Mouse (Mus musculus): ENCODE data around the gene Rora. TPM values are rescaled to one million over a fixed set of nuclear protein-coding genes. Genes with fewer than 3 reads are reported as not detected.
A peak's percentile ranks its signal among the peaks of the same experiment; 100 is the strongest.

Rora gene
- polyA plus RNA-seq, 1 experiment from 2014 or later: 8.9 TPM

GRCm38 (mm10) chr9:68655018-68656005 is 1.7 kb downstream of the Rora start:
- Histone ChIP-seq H3K36me3 (no peaks in the 10 kb centered on the region), H3K27me3 (peaks cover 4% of the 10 kb centered on the region; the same call in 1 of the 2 replicates), H3K9ac (peak overlapping the region; percentile 77), H3K4me1 (peaks cover 22% of the 10 kb centered on the region), H3K27ac (peak overlapping the region; percentile 95), H3K9me3 (replicated peaks) (no peaks in the 10 kb centered on the region), H3K4me2 (peak overlapping the region; percentile 88), H3K4me3 (replicated peaks) (peak overlapping the region; percentile 94)
- peak; percentile 57 for ATAC-seq (replicated peaks; ENCODE audit: low FRiP score)
- 2% methylated on average over 31 of the region's 31 CpGs for WGBS

DNA sequence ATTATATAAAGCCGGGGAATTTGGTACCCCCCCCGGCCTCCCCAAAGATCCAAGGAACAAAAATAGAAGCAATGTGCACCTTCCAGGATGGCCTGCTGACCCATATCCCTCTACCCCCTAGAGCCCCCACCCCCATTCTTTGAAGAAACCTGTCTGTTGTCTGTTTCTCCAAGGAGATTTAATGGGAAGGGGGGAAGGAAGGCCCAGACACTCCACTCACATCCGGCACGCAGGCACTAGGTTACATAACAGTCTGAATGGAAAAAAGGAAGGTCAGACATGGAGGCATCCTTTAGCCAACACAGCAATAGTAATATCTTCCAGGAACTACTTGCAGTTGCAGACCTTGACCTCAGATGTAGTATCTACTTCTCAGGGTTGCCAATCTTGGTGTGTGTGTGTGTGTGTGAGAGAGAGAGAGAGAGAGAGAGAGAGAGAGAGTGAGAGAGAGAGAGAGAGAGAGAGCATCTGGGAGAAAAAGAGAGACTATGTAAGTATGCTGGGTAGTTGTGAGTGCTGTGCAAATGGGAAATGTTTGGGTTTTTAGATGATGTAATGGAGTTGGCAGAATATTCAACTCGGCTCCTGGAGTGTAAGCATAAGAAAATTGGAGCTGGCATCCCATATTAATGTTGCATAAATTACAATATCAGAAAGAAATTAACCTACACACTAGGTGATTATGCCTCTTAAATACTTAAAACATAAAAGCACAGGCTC is 2.6 kb downstream of the Rora start:
- Histone ChIP-seq H3K4me3 (replicated peaks) (peak overlapping the region; percentile 94; the same call in 1 of the 2 replicates), H3K4me2 (peak overlapping the region; percentile 88), H3K4me1 (peaks cover 22% of the 10 kb centered on the region), H3K36me3 (no peaks in the 10 kb centered on the region), H3K27me3 (peaks cover 4% of the 10 kb centered on the region; the same call in 1 of the 2 replicates), H3K9me3 (replicated peaks) (no peaks in the 10 kb centered on the region), H3K27ac (no peak overlapping the region), H3K9ac (no peak overlapping the region)
- ATAC-seq (replicated peaks; ENCODE audit: low FRiP score): no peak
- 26% methylated on average over 5 of the region's 5 CpGs for WGBS

DNA sequence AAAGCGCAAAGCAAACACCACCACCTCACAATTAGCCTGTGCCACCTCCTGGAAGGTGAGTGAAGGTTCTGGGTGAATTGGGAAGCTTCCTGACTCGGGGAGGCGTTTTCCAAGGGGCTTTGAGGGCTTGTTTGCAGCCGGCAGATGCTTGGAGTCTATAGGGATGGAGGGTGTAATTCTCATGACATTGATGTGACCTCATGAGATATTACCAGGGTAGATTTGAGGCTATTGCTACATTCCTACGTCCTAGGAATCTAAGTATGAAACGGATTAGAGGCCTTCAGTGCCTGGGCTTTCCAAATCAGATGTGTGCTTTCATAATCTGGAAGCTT is 3.2 kb downstream of the Rora start:
- 42% methylated on average over 6 of the region's 6 CpGs for WGBS
- Histone ChIP-seq H3K4me2 (no peak overlapping the region), H3K4me3 (replicated peaks) (no peak overlapping the region), H3K36me3 (no peaks in the 10 kb centered on the region), H3K9me3 (replicated peaks) (no peaks in the 10 kb centered on the region), H3K4me1 (peaks cover 22% of the 10 kb centered on the region), H3K9ac (no peak overlapping the region), H3K27ac (no peak overlapping the region), H3K27me3 (peaks cover 4% of the 10 kb centered on the region; the same call in 1 of the 2 replicates)
- no peak for ATAC-seq (replicated peaks; ENCODE audit: low FRiP score)

DNA sequence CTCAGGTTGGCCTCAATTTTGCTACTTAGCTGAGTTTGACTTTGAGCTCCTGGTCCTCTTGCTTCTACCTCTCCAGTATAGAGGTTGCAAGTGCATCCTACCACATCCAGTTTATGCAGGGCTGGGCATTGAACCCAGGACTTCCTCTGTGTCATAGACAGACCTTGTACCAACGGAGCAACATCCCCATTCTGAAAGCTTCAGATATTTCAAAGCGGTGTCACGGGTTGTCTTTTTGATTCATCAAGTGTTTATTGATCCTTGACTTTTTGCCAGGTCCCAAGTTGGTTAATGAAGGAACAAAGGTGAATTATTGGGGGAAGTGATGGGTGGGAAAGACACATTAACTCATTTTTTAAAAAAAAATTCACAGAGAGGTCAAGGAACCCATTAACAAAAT is 17.1 kb downstream of the Rora start:
- ATAC-seq (replicated peaks; ENCODE audit: low FRiP score): no peak
- WGBS: 87% methylated on average over 3 of the region's 3 CpGs
- Histone ChIP-seq H3K4me3 (replicated peaks) (no peak overlapping the region), H3K27ac (no peak overlapping the region), H3K4me2 (no peak overlapping the region), H3K27me3 (no peaks in the 10 kb centered on the region), H3K9me3 (replicated peaks) (no peaks in the 10 kb centered on the region), H3K9ac (no peak overlapping the region), H3K4me1 (peaks cover 13% of the 10 kb centered on the region), H3K36me3 (no peaks in the 10 kb centered on the region)

- WGBS: 17% methylated on average over 5 of the region's 5 CpGs
- no peaks in the 10 kb centered on the region for H3K9me3 ChIP-seq (replicated peaks)
- no peak overlapping the region for H3K9ac ChIP-seq
- no peaks in the 10 kb centered on the region for H3K36me3 ChIP-seq
- peaks cover 13% of the 10 kb centered on the region for H3K4me1 ChIP-seq
- H3K4me3 ChIP-seq (replicated peaks): no peak overlapping the region
- no peaks in the 10 kb centered on the region for H3K27me3 ChIP-seq
- ATAC-seq (replicated peaks; ENCODE audit: low FRiP score): no peak
- H3K4me2 ChIP-seq: no peak overlapping the region
- no peak overlapping the region for H3K27ac ChIP-seq
These were observed 18.9 kb downstream of the Rora start for GRCm38 (mm10) chr9:68672459-68672858.

DNA sequence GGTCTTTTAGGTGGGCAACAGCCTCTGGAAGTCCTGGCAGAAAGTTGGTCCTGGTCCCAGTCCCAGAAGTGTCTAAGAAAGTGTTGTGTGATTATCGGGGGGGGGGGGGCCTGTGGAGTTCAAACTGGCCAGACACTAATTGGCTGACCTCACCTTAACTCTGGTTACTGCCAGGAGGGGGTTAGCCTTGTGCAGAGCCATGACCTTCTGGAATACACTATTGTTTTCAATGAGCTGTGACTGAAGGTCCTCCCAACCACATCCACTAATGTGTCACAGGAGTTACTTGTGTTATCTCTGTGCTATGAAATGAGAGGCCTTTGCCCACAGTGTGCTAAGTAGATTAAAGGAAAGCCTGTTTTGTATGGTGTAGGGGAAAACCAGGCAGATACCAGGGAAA is 19.6 kb downstream of the Rora start:
- ATAC-seq (replicated peaks; ENCODE audit: low FRiP score): no peak
- Histone ChIP-seq H3K27ac (no peak overlapping the region), H3K4me2 (no peak overlapping the region), H3K27me3 (no peaks in the 10 kb centered on the region), H3K36me3 (no peaks in the 10 kb centered on the region), H3K9me3 (replicated peaks) (no peaks in the 10 kb centered on the region), H3K4me3 (replicated peaks) (no peak overlapping the region), H3K4me1 (peaks cover 13% of the 10 kb centered on the region), H3K9ac (no peak overlapping the region)
- WGBS: 43% methylated on average over 1 of the region's 1 CpGs

- no peaks in the 10 kb centered on the region for H3K9me3 ChIP-seq (replicated peaks)
- WGBS: 90% methylated on average over 12 of the region's 12 CpGs
- H3K27me3 ChIP-seq: no peaks in the 10 kb centered on the region
- no peak overlapping the region for H3K9ac ChIP-seq
- no peak overlapping the region for H3K27ac ChIP-seq
- no peak overlapping the region for H3K4me2 ChIP-seq
- H3K36me3 ChIP-seq: no peaks in the 10 kb centered on the region
- no peak for ATAC-seq (replicated peaks; ENCODE audit: low FRiP score)
- H3K4me3 ChIP-seq (replicated peaks): no peak overlapping the region
- H3K4me1 ChIP-seq: peaks cover 5% of the 10 kb centered on the region; the same call in 1 of the 2 replicates
These were observed 26.3 kb downstream of the Rora start for GRCm38 (mm10) chr9:68679871-68680374.

- Histone ChIP-seq H3K4me3 (replicated peaks) (no peak overlapping the region), H3K9me3 (replicated peaks) (no peaks in the 10 kb centered on the region), H3K27me3 (no peaks in the 10 kb centered on the region), H3K4me1 (peaks cover 7% of the 10 kb centered on the region; the same call in 1 of the 2 replicates), H3K36me3 (no peaks in the 10 kb centered on the region), H3K4me2 (no peak overlapping the region), H3K9ac (no peak overlapping the region), H3K27ac (no peak overlapping the region)
- ATAC-seq (replicated peaks; ENCODE audit: low FRiP score): no peak
- WGBS: 34% methylated on average over 3 of the region's 3 CpGs
These were observed 30.4 kb downstream of the Rora start for GRCm38 (mm10) chr9:68683938-68684337.

DNA sequence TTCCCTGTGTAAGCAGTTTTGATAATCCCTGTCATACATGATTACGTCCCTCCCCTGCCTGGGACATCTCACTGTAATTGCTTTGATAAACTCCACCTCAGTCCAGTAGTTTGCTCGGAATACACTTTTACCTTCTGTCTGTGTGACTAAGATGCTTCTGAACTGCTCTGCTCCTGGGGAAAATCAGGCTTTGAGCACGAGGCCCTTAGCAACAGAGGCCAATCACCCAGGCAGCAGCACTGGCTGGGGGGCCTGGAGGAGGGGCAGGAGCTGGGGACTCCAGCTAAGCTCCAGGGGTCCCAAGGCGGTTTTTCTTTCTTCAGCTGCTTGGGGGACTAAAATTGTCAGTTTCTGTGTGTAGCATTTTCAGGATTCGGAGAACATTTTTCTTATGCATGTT is 32.0 kb downstream of the Rora start:
- H3K4me1 ChIP-seq: peaks cover 7% of the 10 kb centered on the region; the same call in 1 of the 2 replicates
- 59% methylated on average over 5 of the region's 5 CpGs for WGBS
- no peaks in the 10 kb centered on the region for H3K36me3 ChIP-seq
- H3K27me3 ChIP-seq: no peaks in the 10 kb centered on the region
- H3K9me3 ChIP-seq (replicated peaks): no peaks in the 10 kb centered on the region
- no peak overlapping the region for H3K9ac ChIP-seq
- H3K4me2 ChIP-seq: no peak overlapping the region
- H3K27ac ChIP-seq: no peak overlapping the region
- no peak overlapping the region for H3K4me3 ChIP-seq (replicated peaks)
- no peak for ATAC-seq (replicated peaks; ENCODE audit: low FRiP score)

GRCm38 (mm10) chr9:68687251-68687874 is 33.8 kb downstream of the Rora start:
- Histone ChIP-seq H3K9me3 (replicated peaks) (no peaks in the 10 kb centered on the region), H3K9ac (no peak overlapping the region), H3K36me3 (no peaks in the 10 kb centered on the region), H3K27ac (no peak overlapping the region), H3K4me3 (replicated peaks) (no peak overlapping the region), H3K4me1 (peaks cover 7% of the 10 kb centered on the region; the same call in 1 of the 2 replicates), H3K4me2 (no peak overlapping the region), H3K27me3 (no peaks in the 10 kb centered on the region)
- ATAC-seq (replicated peaks; ENCODE audit: low FRiP score): no peak
- 37% methylated on average over 10 of the region's 10 CpGs for WGBS

- Histone ChIP-seq H3K9me3 (replicated peaks) (no peaks in the 10 kb centered on the region), H3K27ac (no peak overlapping the region), H3K27me3 (no peaks in the 10 kb centered on the region), H3K9ac (no peak overlapping the region), H3K4me1 (peaks cover 7% of the 10 kb centered on the region; the same call in 1 of the 2 replicates), H3K4me3 (replicated peaks) (no peak overlapping the region), H3K4me2 (no peak overlapping the region), H3K36me3 (no peaks in the 10 kb centered on the region)
- 77% methylated on average over 2 of the region's 2 CpGs for WGBS
- no peak for ATAC-seq (replicated peaks; ENCODE audit: low FRiP score)
These were observed 34.6 kb downstream of the Rora start for GRCm38 (mm10) chr9:68688151-68688550.
